Mouse (Mus musculus) adrenal gland, postnatal 14 days (tissue): ENCODE measurements around the gene Ovol3. TPM values are rescaled to one million over a fixed set of nuclear protein-coding genes. Genes with fewer than 3 reads are reported as not detected.

ENCODE experiments used
- DNase-seq: peaks from one replicate; pipeline ENCODE4 v3.0.0; 2021; ENCODE audit warnings: mixed read lengths
- total RNA-seq: library from RNA; stranded (reverse); gene quantifications from 2 replicates; pipeline ENCODE4 v1.2.3, GENCODE M21; 2021

Gene Ovol3
- total RNA-seq, 1 experiment from 2014 or later: not detected

GRCm38 (mm10) chr7:30194101-30194831 is 41.3 kb downstream of the Ovol3 start:
- peak; percentile 74 for DNase-seq

- peak; percentile 88 for DNase-seq
These were observed 41.9 kb downstream of the Ovol3 start for GRCm38 (mm10) chr7:30193581-30194100.

- no peak for DNase-seq
These were observed 42.5 kb downstream of the Ovol3 start for GRCm38 (mm10) chr7:30193013-30193412.

GRCm38 (mm10) chr7:30192088-30192487 is 43.4 kb downstream of the Ovol3 start:
- no peak for DNase-seq

- no peak for DNase-seq
These were observed 46.4 kb downstream of the Ovol3 start for GRCm38 (mm10) chr7:30189116-30189491.

GRCm38 (mm10) chr7:30188344-30189115 is 47.0 kb downstream of the Ovol3 start:
- no peak for DNase-seq

- DNase-seq: peak; percentile 26
These were observed 50.7 kb downstream of the Ovol3 start for GRCm38 (mm10) chr7:30184641-30185348.

GRCm38 (mm10) chr7:30183879-30184289 is 51.6 kb downstream of the Ovol3 start, which contains the start of gene Cox7a1:
Gene Cox7a1 (plus strand): TSS chr7:30184144.
- peak; percentile 94 for DNase-seq

Other genes starting within 250 kb of the Ovol3 start
- 2.0 and 3.7 TPM in 2 replicates for gene Zfp14, start 184.3 kb downstream of the Ovol3 start, total RNA-seq
- 2.7 TPM in 1 of 2 replicates, not detected in the other for gene Zfp82, start 162.8 kb downstream of the Ovol3 start, total RNA-seq
- gene Gm26920, start 145.3 kb downstream of the Ovol3 start, total RNA-seq: 0.45 and 1.4 TPM in 2 replicates
- 1.6 and 2.5 TPM in 2 replicates for gene Zfp566, start 145.2 kb downstream of the Ovol3 start, total RNA-seq
- gene Zfp260, start 140.9 kb downstream of the Ovol3 start, total RNA-seq: 36.9 and 45.6 TPM in 2 replicates
- gene Zfp382, start 113.8 kb downstream of the Ovol3 start, total RNA-seq: 3.9 and 5.7 TPM in 2 replicates
- gene Zfp146, start 66.0 kb downstream of the Ovol3 start, total RNA-seq: 57.8 and 63.1 TPM in 2 replicates
- gene Cox7a1, start 51.6 kb downstream of the Ovol3 start, total RNA-seq: 1,359 and 1,375 TPM in 2 replicates
- gene Capns1, start 36.9 kb downstream of the Ovol3 start, total RNA-seq: 526 and 534 TPM in 2 replicates
- 95.5 and 99.4 TPM in 2 replicates for gene Polr2i, start 3.8 kb downstream of the Ovol3 start, total RNA-seq
- gene Tbcb, start 3.5 kb downstream of the Ovol3 start, total RNA-seq: 67.7 and 75.4 TPM in 2 replicates
- gene Thap8, start 44.4 kb upstream of the Ovol3 start, total RNA-seq: 0.33 and 0.38 TPM in 2 replicates
- 12.3 and 15.0 TPM in 2 replicates for gene Wdr62, start 44.7 kb upstream of the Ovol3 start, total RNA-seq
- gene Clip3, start 56.0 kb upstream of the Ovol3 start, total RNA-seq: 26.9 and 44.7 TPM in 2 replicates
- 51.4 and 56.3 TPM in 2 replicates for gene Alkbh6, start 73.0 kb upstream of the Ovol3 start, total RNA-seq
- 23.5 and 30.2 TPM in 2 replicates for gene Syne4, start 79.1 kb upstream of the Ovol3 start, total RNA-seq
- 2.2 and 3.6 TPM in 2 replicates for gene E130208F15Rik, start 86.0 kb upstream of the Ovol3 start, total RNA-seq
- gene Sdhaf1, start 88.2 kb upstream of the Ovol3 start, total RNA-seq: 15.0 and 19.6 TPM in 2 replicates
- 15.6 and 16.2 TPM in 2 replicates for gene Lrfn3, start 127.0 kb upstream of the Ovol3 start, total RNA-seq
- gene Tyrobp, start 178.0 kb upstream of the Ovol3 start, total RNA-seq: 19.9 and 30.9 TPM in 2 replicates
- gene Hcst, start 184.1 kb upstream of the Ovol3 start, total RNA-seq: 7.1 TPM in 1 of 2 replicates, not detected in the other
- 2.8 and 3.9 TPM in 2 replicates for gene Nfkbid, start 186.0 kb upstream of the Ovol3 start, total RNA-seq
- gene Aplp1, start 209.8 kb upstream of the Ovol3 start, total RNA-seq: 21.3 and 28.3 TPM in 2 replicates
- gene Kirrel2, start 222.0 kb upstream of the Ovol3 start, total RNA-seq: not detected in 2 replicates
- 0.11 TPM in 1 of 2 replicates, not detected in the other for gene Nphs1, start 222.6 kb upstream of the Ovol3 start, total RNA-seq